Mouse (Mus musculus): ENCODE data around the gene Pgf. TPM values are rescaled to one million over a fixed set of nuclear protein-coding genes. Genes with fewer than 3 reads are reported as not detected.

Gene Pgf
- polyA plus RNA-seq, 1 experiment from 2014 or later = 7.2 TPM

DNA sequence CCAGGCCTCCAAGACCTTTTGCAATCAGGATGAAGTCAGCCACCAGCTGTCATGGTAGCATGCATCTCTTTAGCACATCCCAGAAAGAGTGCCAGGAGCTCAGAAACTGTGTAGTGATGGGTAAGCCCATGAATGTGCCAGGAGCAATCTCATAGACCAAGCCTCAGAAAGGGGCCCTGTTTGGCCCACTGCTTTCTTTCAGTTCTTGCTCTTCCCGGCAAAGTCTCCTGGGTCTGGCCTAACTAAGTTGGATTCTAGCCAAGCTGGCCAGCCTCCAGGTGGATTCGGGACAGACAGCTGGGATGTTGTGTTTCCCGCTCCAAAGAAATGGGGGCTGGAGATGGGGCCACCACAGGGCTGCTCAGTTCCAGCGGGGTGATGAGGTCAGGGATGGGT, 17.0 kb upstream of the Pgf start:
- Histone ChIP-seq H3K4me2 (ENCODE audit: low read length) (no peak overlapping the region), H3K4me3 (replicated peaks; ENCODE audit: low read length) (no peak overlapping the region), H3K9ac (replicated peaks; ENCODE audit: low read depth, low read length) (no peak overlapping the region), H3K36me3 (ENCODE audit: control insufficient read depth, insufficient read depth) (no peaks in the 10 kb centered on the region), H3K9me3 (ENCODE audit: control insufficient read depth, low read length) (no peaks in the 10 kb centered on the region), H3K27me3 (replicated peaks; ENCODE audit: control insufficient read depth, insufficient read depth, low read length) (no peaks in the 10 kb centered on the region), H3K4me1 (replicated peaks; ENCODE audit: control insufficient read depth, insufficient read depth, low read length) (peaks cover 22% of the 10 kb centered on the region), H3K27ac (ENCODE audit: low read length) (no peak overlapping the region)
- WGBS = 18% methylated on average over 4 of the region's 4 CpGs
- ATAC-seq = peak; percentile 61; the same call in 1 of the 2 replicates

DNA sequence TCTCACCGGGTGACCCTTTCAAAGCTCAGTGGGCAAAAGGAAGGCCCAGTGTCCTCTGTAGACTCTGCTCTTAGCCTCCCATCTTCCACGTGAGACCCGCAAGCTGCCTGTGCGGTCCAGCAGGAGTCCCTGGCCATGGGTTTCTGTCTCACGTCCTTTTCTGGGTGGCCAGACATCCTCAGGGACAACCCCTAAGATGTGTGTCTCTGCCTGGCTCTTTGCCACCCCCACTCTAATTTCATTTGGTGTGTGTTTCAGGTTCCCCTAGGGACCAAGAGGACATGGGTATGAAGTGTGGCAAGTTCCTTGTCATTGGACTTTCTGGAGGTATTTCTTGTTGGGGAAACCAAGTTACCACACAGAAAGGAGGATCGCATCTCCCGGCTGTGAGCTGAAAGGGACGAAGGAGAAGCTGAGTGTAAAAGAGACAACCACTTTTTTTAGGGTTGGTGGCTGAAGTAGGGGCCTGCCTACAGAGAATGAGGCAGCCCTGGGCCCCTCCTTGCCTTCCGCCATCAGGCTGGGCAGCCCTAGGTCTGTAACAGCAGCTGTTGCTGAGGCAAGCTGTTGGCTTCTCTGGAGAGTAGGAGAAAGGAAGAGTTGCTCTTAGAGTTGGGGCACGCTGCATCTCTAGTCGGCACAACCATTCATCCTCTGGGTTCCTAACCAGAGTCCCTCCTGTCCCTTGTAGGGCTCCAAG, 16.5 kb upstream of the Pgf start:
- H3K36me3 ChIP-seq (ENCODE audit: control insufficient read depth, insufficient read depth) = no peaks in the 10 kb centered on the region
- 82% methylated on average over 11 of the region's 11 CpGs for WGBS
- H3K27me3 ChIP-seq (replicated peaks; ENCODE audit: control insufficient read depth, insufficient read depth, low read length) = no peaks in the 10 kb centered on the region
- H3K4me3 ChIP-seq (replicated peaks; ENCODE audit: low read length) = no peak overlapping the region
- H3K9ac ChIP-seq (replicated peaks; ENCODE audit: low read depth, low read length) = no peak overlapping the region
- no peak overlapping the region for H3K4me2 ChIP-seq (ENCODE audit: low read length)
- peak; percentile 47; the same call in 1 of the 2 replicates for ATAC-seq
- no peak overlapping the region for H3K27ac ChIP-seq (ENCODE audit: low read length)
- no peaks in the 10 kb centered on the region for H3K9me3 ChIP-seq (ENCODE audit: control insufficient read depth, low read length)
- H3K4me1 ChIP-seq (replicated peaks; ENCODE audit: control insufficient read depth, insufficient read depth, low read length) = peaks cover 22% of the 10 kb centered on the region

DNA sequence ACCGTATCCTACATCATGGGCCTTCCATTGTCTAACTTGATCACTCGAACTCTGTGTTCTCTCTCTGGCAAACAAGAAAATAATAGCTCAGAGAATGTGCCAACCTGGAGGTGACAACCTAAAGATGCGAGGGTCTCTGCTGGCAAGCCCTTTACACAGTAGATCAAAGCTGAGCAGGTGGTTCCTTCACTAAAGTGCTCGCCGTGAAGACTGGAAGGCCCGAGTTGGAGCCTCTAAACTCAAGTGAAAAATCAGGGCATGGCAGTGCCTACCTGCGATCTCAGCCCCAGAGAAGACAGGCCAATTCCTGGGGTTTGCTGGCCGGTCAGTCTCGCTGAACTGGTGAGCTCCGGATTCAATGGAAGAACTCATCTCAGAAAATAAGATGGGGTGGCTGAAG, 15.6 kb upstream of the Pgf start:
- 80% methylated on average over 10 of the region's 10 CpGs for WGBS
- no peak overlapping the region for H3K4me3 ChIP-seq (replicated peaks; ENCODE audit: low read length)
- no peak overlapping the region for H3K4me2 ChIP-seq (ENCODE audit: low read length)
- ATAC-seq = no peak
- no peaks in the 10 kb centered on the region for H3K36me3 ChIP-seq (ENCODE audit: control insufficient read depth, insufficient read depth)
- peaks cover 22% of the 10 kb centered on the region for H3K4me1 ChIP-seq (replicated peaks; ENCODE audit: control insufficient read depth, insufficient read depth, low read length)
- H3K27ac ChIP-seq (ENCODE audit: low read length) = no peak overlapping the region
- no peaks in the 10 kb centered on the region for H3K9me3 ChIP-seq (ENCODE audit: control insufficient read depth, low read length)
- H3K27me3 ChIP-seq (replicated peaks; ENCODE audit: control insufficient read depth, insufficient read depth, low read length) = no peaks in the 10 kb centered on the region
- H3K9ac ChIP-seq (replicated peaks; ENCODE audit: low read depth, low read length) = no peak overlapping the region

DNA sequence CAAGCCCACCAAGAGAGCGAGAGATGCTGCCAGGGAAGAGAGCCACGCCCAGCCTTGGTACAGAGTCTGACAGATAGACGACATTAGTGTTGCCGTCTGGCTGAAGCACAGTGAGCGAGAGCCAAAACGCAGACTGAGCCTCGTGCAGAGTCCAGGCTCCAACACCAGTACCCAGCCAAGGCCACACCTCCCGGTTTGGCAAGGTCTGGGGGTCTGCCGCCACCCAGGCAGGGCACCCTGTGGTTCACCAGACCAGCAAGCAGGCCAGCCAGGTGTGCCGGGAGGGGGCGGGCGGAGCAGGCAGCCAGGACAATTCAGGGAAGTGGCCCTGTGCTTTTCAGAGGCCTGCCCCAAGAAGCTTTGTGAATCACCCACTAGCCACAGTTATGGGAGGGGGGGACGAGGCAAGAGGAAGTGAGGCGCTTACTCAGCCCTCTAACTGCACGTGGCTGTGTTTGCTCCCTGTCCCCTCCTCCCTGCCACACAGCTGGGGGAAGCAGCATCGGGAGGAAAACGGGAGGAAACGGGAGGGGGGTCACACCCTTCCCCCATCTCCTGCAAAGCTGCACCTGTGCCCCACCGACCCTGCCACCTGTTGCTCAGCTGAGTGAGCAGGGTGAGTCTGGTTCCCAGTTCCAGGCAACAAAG, 15.0 kb upstream of the Pgf start:
- no peak overlapping the region for H3K4me2 ChIP-seq (ENCODE audit: low read length)
- H3K36me3 ChIP-seq (ENCODE audit: control insufficient read depth, insufficient read depth) = no peaks in the 10 kb centered on the region
- H3K4me3 ChIP-seq (replicated peaks; ENCODE audit: low read length) = no peak overlapping the region
- WGBS = 25% methylated on average over 19 of the region's 19 CpGs
- no peaks in the 10 kb centered on the region for H3K27me3 ChIP-seq (replicated peaks; ENCODE audit: control insufficient read depth, insufficient read depth, low read length)
- H3K9ac ChIP-seq (replicated peaks; ENCODE audit: low read depth, low read length) = no peak overlapping the region
- no peak overlapping the region for H3K27ac ChIP-seq (ENCODE audit: low read length)
- ATAC-seq = 0 out of 2 replicates have a peak, but pooled peaks have one; percentile 43
- no peaks in the 10 kb centered on the region for H3K9me3 ChIP-seq (ENCODE audit: control insufficient read depth, low read length)
- peaks cover 22% of the 10 kb centered on the region for H3K4me1 ChIP-seq (replicated peaks; ENCODE audit: control insufficient read depth, insufficient read depth, low read length)

DNA sequence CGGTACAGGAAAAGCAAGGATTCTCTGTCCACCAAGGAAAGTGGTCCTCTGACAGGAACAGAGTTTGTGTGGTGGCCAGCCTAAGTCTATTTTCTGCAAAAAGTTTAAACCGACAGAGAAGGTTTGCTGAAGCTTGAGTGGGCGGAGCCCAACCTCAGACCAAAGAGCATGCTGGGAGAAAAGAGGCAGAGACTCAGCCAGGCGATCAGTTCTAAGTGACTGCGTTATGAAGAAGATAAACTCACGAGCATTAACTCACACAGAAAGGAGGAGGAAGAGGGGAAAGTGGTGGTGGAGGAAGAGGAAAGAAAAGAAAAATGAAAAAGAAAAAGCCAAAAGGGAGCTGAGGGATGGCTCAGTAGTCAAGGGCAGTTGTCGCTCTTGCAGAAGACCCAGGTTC, 12.7 kb upstream of the Pgf start:
- Histone ChIP-seq H3K27ac (ENCODE audit: low read length) (no peak overlapping the region), H3K27me3 (replicated peaks; ENCODE audit: control insufficient read depth, insufficient read depth, low read length) (no peaks in the 10 kb centered on the region), H3K36me3 (ENCODE audit: control insufficient read depth, insufficient read depth) (no peaks in the 10 kb centered on the region), H3K4me1 (replicated peaks; ENCODE audit: control insufficient read depth, insufficient read depth, low read length) (peaks cover 22% of the 10 kb centered on the region), H3K9me3 (ENCODE audit: control insufficient read depth, low read length) (no peaks in the 10 kb centered on the region), H3K4me3 (replicated peaks; ENCODE audit: low read length) (no peak overlapping the region), H3K9ac (replicated peaks; ENCODE audit: low read depth, low read length) (no peak overlapping the region), H3K4me2 (ENCODE audit: low read length) (no peak overlapping the region)
- 80% methylated on average over 7 of the region's 7 CpGs for WGBS
- ATAC-seq = no peak

DNA sequence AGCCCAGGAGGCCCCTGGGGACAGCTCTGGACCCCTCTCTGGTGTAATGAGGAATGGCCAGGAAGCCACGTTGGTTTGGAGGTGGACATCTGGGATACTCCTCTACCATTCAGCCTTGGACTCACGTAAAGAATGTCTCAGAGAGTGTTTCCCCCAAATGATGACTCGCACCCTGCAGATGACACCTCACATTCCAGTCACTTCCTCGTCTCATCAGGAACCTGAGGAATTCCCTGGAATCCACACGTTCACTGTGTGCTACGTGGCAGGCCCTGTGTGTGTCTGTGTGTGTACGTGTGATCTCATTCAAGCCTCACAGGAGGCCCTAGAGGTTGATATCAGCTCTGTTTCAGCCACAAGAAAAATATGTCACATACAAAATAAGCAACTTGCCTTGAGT, 8.8 kb upstream of the Pgf start:
- Histone ChIP-seq H3K9me3 (ENCODE audit: control insufficient read depth, low read length) (no peaks in the 10 kb centered on the region), H3K4me1 (replicated peaks; ENCODE audit: control insufficient read depth, insufficient read depth, low read length) (peaks cover 15% of the 10 kb centered on the region), H3K4me2 (ENCODE audit: low read length) (no peak overlapping the region), H3K9ac (replicated peaks; ENCODE audit: low read depth, low read length) (no peak overlapping the region), H3K27ac (ENCODE audit: low read length) (no peak overlapping the region), H3K36me3 (ENCODE audit: control insufficient read depth, insufficient read depth) (no peaks in the 10 kb centered on the region), H3K27me3 (replicated peaks; ENCODE audit: control insufficient read depth, insufficient read depth, low read length) (no peaks in the 10 kb centered on the region), H3K4me3 (replicated peaks; ENCODE audit: low read length) (no peak overlapping the region)
- 77% methylated on average over 7 of the region's 7 CpGs for WGBS
- no peak for ATAC-seq

DNA sequence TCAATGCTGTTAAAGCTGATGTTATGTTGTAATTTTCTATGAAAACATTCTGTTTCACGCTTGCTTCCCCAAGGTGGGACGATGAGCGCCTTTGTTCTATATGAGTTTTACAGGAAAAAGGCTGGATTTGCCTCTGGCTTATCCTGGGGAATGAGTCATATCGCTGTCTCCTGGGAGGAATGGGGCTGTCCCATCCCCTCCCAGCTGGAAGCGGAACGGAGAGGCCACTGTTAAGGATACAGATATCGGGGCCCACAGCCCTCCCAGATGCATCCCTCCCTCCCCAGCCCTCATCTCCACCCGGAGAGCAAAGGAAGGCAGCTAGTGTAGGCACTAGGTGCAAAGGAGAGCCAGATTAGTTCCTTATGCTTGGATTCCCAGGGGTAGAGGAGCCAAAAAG, 8.2 kb upstream of the Pgf start:
- no peak overlapping the region for H3K4me3 ChIP-seq (replicated peaks; ENCODE audit: low read length)
- WGBS = 73% methylated on average over 8 of the region's 8 CpGs
- H3K9me3 ChIP-seq (ENCODE audit: control insufficient read depth, low read length) = no peaks in the 10 kb centered on the region
- H3K27me3 ChIP-seq (replicated peaks; ENCODE audit: control insufficient read depth, insufficient read depth, low read length) = no peaks in the 10 kb centered on the region
- no peak overlapping the region for H3K27ac ChIP-seq (ENCODE audit: low read length)
- H3K4me1 ChIP-seq (replicated peaks; ENCODE audit: control insufficient read depth, insufficient read depth, low read length) = peaks cover 18% of the 10 kb centered on the region
- H3K9ac ChIP-seq (replicated peaks; ENCODE audit: low read depth, low read length) = no peak overlapping the region
- no peak for ATAC-seq
- H3K36me3 ChIP-seq (ENCODE audit: control insufficient read depth, insufficient read depth) = no peaks in the 10 kb centered on the region
- H3K4me2 ChIP-seq (ENCODE audit: low read length) = no peak overlapping the region

DNA sequence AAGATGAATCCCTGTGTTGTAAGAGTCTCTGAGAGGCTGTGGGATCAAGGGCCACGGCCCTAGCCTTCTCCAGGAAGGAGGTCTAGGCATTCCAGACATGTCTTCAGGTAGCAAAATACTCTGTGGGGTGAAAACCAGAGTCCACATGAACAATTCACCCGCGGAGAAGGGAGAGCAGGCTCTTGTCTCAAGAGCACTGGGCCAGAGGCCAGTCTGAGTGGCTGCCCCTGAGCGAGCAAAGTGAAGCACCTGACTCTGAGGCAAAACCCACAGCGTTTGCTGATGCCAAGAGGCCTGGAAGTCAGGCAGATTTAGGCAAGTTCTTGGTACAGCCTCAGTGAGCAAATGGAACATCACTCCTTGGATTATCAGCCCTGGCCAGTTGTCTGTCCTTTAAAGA, 6.5 kb upstream of the Pgf start:
- H3K9ac ChIP-seq (replicated peaks; ENCODE audit: low read depth, low read length) = no peak overlapping the region
- H3K4me3 ChIP-seq (replicated peaks; ENCODE audit: low read length) = no peak overlapping the region
- ATAC-seq = no peak
- 65% methylated on average over 5 of the region's 5 CpGs for WGBS
- H3K36me3 ChIP-seq (ENCODE audit: control insufficient read depth, insufficient read depth) = no peaks in the 10 kb centered on the region
- peaks cover 18% of the 10 kb centered on the region for H3K4me1 ChIP-seq (replicated peaks; ENCODE audit: control insufficient read depth, insufficient read depth, low read length)
- H3K9me3 ChIP-seq (ENCODE audit: control insufficient read depth, low read length) = no peaks in the 10 kb centered on the region
- H3K27me3 ChIP-seq (replicated peaks; ENCODE audit: control insufficient read depth, insufficient read depth, low read length) = no peaks in the 10 kb centered on the region
- no peak overlapping the region for H3K4me2 ChIP-seq (ENCODE audit: low read length)
- H3K27ac ChIP-seq (ENCODE audit: low read length) = no peak overlapping the region

DNA sequence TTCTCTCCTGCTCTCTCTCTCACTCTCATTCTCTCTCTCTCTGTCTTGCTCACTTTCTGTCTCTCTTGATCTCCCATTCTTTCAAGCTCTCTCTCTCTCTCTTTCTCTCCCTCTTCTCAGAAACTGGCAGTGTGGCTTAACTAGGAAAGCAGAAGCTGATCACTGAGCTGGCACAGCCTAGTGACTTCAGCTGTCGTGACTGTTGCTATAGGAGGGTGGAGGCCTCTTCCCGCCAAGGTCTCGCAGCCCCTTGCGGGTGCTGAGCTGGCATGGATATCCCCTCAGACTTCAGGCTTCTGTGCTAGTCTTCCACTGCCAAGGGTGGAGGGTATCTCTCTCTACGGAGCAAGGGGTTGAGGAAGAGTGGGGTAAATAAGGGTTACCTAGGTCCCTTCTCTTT, 5.3 kb upstream of the Pgf start:
- peaks cover 18% of the 10 kb centered on the region for H3K4me1 ChIP-seq (replicated peaks; ENCODE audit: control insufficient read depth, insufficient read depth, low read length)
- H3K9me3 ChIP-seq (ENCODE audit: control insufficient read depth, low read length) = no peaks in the 10 kb centered on the region
- no peak overlapping the region for H3K4me2 ChIP-seq (ENCODE audit: low read length)
- H3K9ac ChIP-seq (replicated peaks; ENCODE audit: low read depth, low read length) = no peak overlapping the region
- ATAC-seq = 0 out of 2 replicates have a peak, but pooled peaks have one; percentile 23
- 51% methylated on average over 5 of the region's 5 CpGs for WGBS
- H3K4me3 ChIP-seq (replicated peaks; ENCODE audit: low read length) = no peak overlapping the region
- no peaks in the 10 kb centered on the region for H3K36me3 ChIP-seq (ENCODE audit: control insufficient read depth, insufficient read depth)
- no peaks in the 10 kb centered on the region for H3K27me3 ChIP-seq (replicated peaks; ENCODE audit: control insufficient read depth, insufficient read depth, low read length)
- no peak overlapping the region for H3K27ac ChIP-seq (ENCODE audit: low read length)

Data from forebrain, embryonic 16.5 days (tissue).